Mouse (Mus musculus) kidney, embryonic 16.5 days (tissue): ENCODE data around the gene B4galt3. TPM values are rescaled to one million over a fixed set of nuclear protein-coding genes. Genes with fewer than 3 reads are reported as not detected.

Experiments
- ATAC-seq: fragments of 200-750 bp; cut with Nextera tagmentation; 2 replicates; pipeline ENCODE4 v1.8.0; 2017; ENCODE audit warnings: moderate TSS enrichment; ENCODE audit not compliant: low FRiP score, low TSS enrichment
- H3K27ac ChIP-seq: fragments of 300-500 bp; sonication (generic); 2 replicates; pipeline ENCODE4 v1.5.1; 2014; ENCODE audit warnings: low read length
- H3K27me3 ChIP-seq: fragments of 300-500 bp; sonication (generic); 2 replicates; pipeline ENCODE4 v1.6.1; 2014; ENCODE audit warnings: low read length, control low read depth, mixed read lengths; ENCODE audit not compliant: insufficient read depth
- H3K36me3 ChIP-seq: fragments of 300-500 bp; sonication (generic); 2 replicates; pipeline ENCODE4 v1.6.1; 2014; ENCODE audit warnings: low read length, control low read depth, mixed read lengths; ENCODE audit not compliant: insufficient read depth
- H3K4me1 ChIP-seq: fragments of 300-500 bp; sonication (generic); 2 replicates; pipeline ENCODE4 v1.6.1; 2014; ENCODE audit warnings: low read length, control low read depth, mixed read lengths; ENCODE audit not compliant: insufficient read depth
- H3K4me2 ChIP-seq: fragments of 300-500 bp; sonication (generic); replicated peaks from 2 replicates; pipeline ENCODE4 v1.6.1; 2014; ENCODE audit warnings: low read depth, low read length
- H3K4me3 ChIP-seq: fragments of 300-500 bp; sonication (generic); 2 replicates; pipeline ENCODE4 v1.5.1; 2014; ENCODE audit warnings: mild to moderate bottlenecking, low read length
- H3K9ac ChIP-seq: fragments of 300-500 bp; sonication (generic); replicated peaks from 2 replicates; pipeline ENCODE4 v1.6.1; 2014; ENCODE audit warnings: low read length
- H3K9me3 ChIP-seq: fragments of 300-500 bp; sonication (generic); 2 replicates; pipeline ENCODE4 v1.6.1; 2016; ENCODE audit warnings: low read length, control low read depth
- WGBS: fragments of 180-500 bp; shearing (Covaris S2); extraction: QIAGEN DNeasy Blood & Tissue Kit; methylation state at CpG from one replicate; pipeline ENCODE4 v1.1.7; 2014; 5-methylcytosine and 5-hydroxymethylcytosine counted together
- polyA plus RNA-seq: library from polyadenylated mRNA; unstranded; fragments of >200 nt; fragmentation: Nextera tagmentation; extraction: Ambion mirVana; gene quantifications from 2 replicates; pipeline ENCODE4 v1.2.1, GENCODE M21; 2015

B4galt3 gene
- polyA plus RNA-seq, 1 experiment from 2014 or later = 92.2 TPM

GRCm38 (mm10) chr1:171322012-171322411 is 51.9 kb downstream of the B4galt3 start:
- ATAC-seq = peak; percentile 80
- no peaks in the 10 kb centered on the region for H3K36me3 ChIP-seq
- H3K27me3 ChIP-seq = no peaks in the 10 kb centered on the region
- WGBS = 64% methylated on average over 1 of the region's 1 CpGs
- H3K4me1 ChIP-seq = peaks cover under 1% of the 10 kb centered on the region; the same call in 1 of the 2 replicates
- H3K4me3 ChIP-seq = no peak overlapping the region
- 0 out of 2 replicates have a peak overlapping the region, but pooled peaks have one; percentile 1 for H3K27ac ChIP-seq
- no peak overlapping the region for H3K4me2 ChIP-seq
- H3K9ac ChIP-seq = no peak overlapping the region
- H3K9me3 ChIP-seq = no peaks in the 10 kb centered on the region

- no peaks in the 10 kb centered on the region for H3K36me3 ChIP-seq
- H3K4me1 ChIP-seq = peaks cover 17% of the 10 kb centered on the region
- no peaks in the 10 kb centered on the region for H3K9me3 ChIP-seq
- H3K27me3 ChIP-seq = no peaks in the 10 kb centered on the region
- H3K9ac ChIP-seq = no peak overlapping the region
- no peak for ATAC-seq
- H3K27ac ChIP-seq = no peak overlapping the region
- WGBS = 73% methylated on average over 2 of the region's 2 CpGs
- H3K4me2 ChIP-seq = no peak overlapping the region
- no peak overlapping the region for H3K4me3 ChIP-seq
Observed at GRCm38 (mm10) chr1:171325571-171325970, 55.4 kb downstream of the B4galt3 start.

Other genes with a start within 250 kb of the B4galt3 start
- 8.8 and 9.0 TPM in 2 replicates for gene Fcgr3, start 205.4 kb upstream of the B4galt3 start, polyA plus RNA-seq
- 2.9 and 3.0 TPM in 2 replicates for gene Cfap126, start 156.4 kb upstream of the B4galt3 start, polyA plus RNA-seq
- gene Sdhc, start 119.7 kb upstream of the B4galt3 start, polyA plus RNA-seq = 340 TPM in 2 replicates
- gene Mpz, start 119.6 kb upstream of the B4galt3 start, polyA plus RNA-seq = 0.57 and 0.68 TPM in 2 replicates
- 3.7 and 5.1 TPM in 2 replicates for gene Pcp4l1, start 74.1 kb upstream of the B4galt3 start, polyA plus RNA-seq
- gene Nr1i3, start 56.4 kb upstream of the B4galt3 start, polyA plus RNA-seq = 0.67 and 0.89 TPM in 2 replicates
- 40.6 and 44.1 TPM in 2 replicates for gene Tomm40l, start 47.8 kb upstream of the B4galt3 start, polyA plus RNA-seq
- gene Apoa2, start 45.3 kb upstream of the B4galt3 start, polyA plus RNA-seq = 22.4 and 32.2 TPM in 2 replicates
- 35.0 and 37.2 TPM in 2 replicates for gene Fcer1g, start 36.0 kb upstream of the B4galt3 start, polyA plus RNA-seq
- gene Adamts4, start 19.9 kb upstream of the B4galt3 start, polyA plus RNA-seq = 13.4 and 15.2 TPM in 2 replicates
- 311 and 368 TPM in 2 replicates for gene Ndufs2, start 18.9 kb upstream of the B4galt3 start, polyA plus RNA-seq
- 69.2 and 77.2 TPM in 2 replicates for gene Ppox, start 10.9 kb downstream of the B4galt3 start, polyA plus RNA-seq
- 101 and 103 TPM in 2 replicates for gene Usp21, start 17.7 kb downstream of the B4galt3 start, polyA plus RNA-seq
- 102 and 111 TPM in 2 replicates for gene Ufc1, start 24.7 kb downstream of the B4galt3 start, polyA plus RNA-seq
- 57.0 and 59.5 TPM in 2 replicates for gene Dedd, start 58.8 kb downstream of the B4galt3 start, polyA plus RNA-seq
- gene Nit1, start 75.3 kb downstream of the B4galt3 start, polyA plus RNA-seq = 60.6 and 63.3 TPM in 2 replicates
- 99.2 and 103 TPM in 2 replicates for gene Pfdn2, start 75.3 kb downstream of the B4galt3 start, polyA plus RNA-seq
- 4.2 and 4.3 TPM in 2 replicates for gene Klhdc9, start 90.5 kb downstream of the B4galt3 start, polyA plus RNA-seq
- 4.7 and 4.8 TPM in 2 replicates for gene Nectin4, start 99.8 kb downstream of the B4galt3 start, polyA plus RNA-seq
- 1.1 and 1.6 TPM in 2 replicates for gene Arhgap30, start 118.6 kb downstream of the B4galt3 start, polyA plus RNA-seq
- gene Usf1, start 141.0 kb downstream of the B4galt3 start, polyA plus RNA-seq = 84.8 and 90.9 TPM in 2 replicates
- gene Tstd1, start 148.5 kb downstream of the B4galt3 start, polyA plus RNA-seq = 6.6 and 7.0 TPM in 2 replicates
- gene F11r, start 167.2 kb downstream of the B4galt3 start, polyA plus RNA-seq = 156 and 167 TPM in 2 replicates
- 13.0 and 13.4 TPM in 2 replicates for gene Alyref2, start 233.2 kb downstream of the B4galt3 start, polyA plus RNA-seq